Mouse (Mus musculus) heart, adult 2 months (tissue): ENCODE data around the gene Tnfrsf4.

Experiments used
- CTCF ChIP-seq: fragments of 200-600 bp; IDR thresholded peaks from 2 replicates; pipeline ENCODE4 v1.8.1; 2022; ENCODE audit warnings: antibody characterized with exemption, mild to moderate bottlenecking, moderate library complexity
- EP300 ChIP-seq: fragments of 200-500 bp; IDR thresholded peaks from 2 replicates; pipeline ENCODE4 v1.6.1; 2011; ENCODE audit warnings: low read depth, low read length, control low read depth; ENCODE audit not compliant: insufficient read depth
- POLR2A ChIP-seq: fragments of 200-500 bp; IDR thresholded peaks from 2 replicates; pipeline ENCODE4 v1.6.1; 2011; ENCODE audit warnings: mild to moderate bottlenecking, low read depth, low read length, control low read depth; ENCODE audit not compliant: insufficient read depth

DNA sequence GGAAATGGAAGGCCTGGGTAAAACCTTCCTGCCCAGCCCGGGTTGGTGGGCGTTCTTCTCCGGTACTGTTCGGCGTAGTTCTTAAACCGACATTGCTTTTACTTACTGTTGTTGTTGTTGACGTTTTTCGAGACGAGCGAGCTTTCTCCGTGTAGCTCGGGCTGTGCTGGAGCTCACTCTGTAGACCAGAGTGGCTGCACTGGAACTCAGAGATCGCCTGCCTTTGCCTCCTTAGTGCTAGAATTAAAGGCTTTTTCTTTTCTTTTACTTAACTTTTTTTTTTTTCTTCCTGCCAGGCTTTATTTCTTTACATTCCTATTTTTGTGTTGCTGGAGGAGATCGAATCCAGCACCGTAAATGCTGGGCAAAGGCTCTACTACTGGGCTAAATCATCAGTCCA is 20.0 kb upstream of the Tnfrsf4 start:
- TF ChIP-seq CTCF, result no peak
- no peak for TF ChIP-seq EP300
- TF ChIP-seq POLR2A, result no peak
